Mouse (Mus musculus) liver, adult 2 months (tissue): Measurements from ENCODE around the gene Uspl1.

Source experiments
- CTCF ChIP-seq: fragments of 200-500 bp; IDR thresholded peaks from 2 replicates; pipeline ENCODE4 v1.5.1; 2011; ENCODE audit warnings: low read depth, low read length, control low read depth
- POLR2A ChIP-seq: fragments of 200-500 bp; IDR thresholded peaks from 2 replicates; pipeline ENCODE4 v1.6.1; 2011; ENCODE audit warnings: low read length, control low read depth; ENCODE audit not compliant: insufficient read depth; ENCODE audit errors: extremely low read depth

DNA sequence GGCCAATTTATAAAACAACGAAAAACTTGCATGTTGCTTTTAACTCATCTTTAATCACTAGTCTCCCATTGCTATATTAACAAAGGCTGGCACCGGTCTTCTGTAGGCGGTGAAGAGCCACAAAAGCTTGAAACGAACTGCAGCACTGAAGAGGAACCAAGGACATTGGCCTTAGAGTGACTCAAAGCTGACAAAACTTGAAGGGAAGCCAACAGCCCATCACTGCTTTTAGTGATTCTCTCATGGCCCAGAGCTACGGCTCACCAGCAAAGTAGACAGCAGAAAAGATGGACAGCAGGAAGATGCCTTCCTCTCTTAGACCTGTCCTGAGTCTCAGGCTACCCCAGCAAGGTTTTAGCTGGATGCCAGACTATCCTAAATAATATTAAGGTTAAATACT is 58.3 kb downstream of the Uspl1 start:
- no peak for TF ChIP-seq POLR2A
- TF ChIP-seq CTCF = no peak
